Mouse (Mus musculus): ENCODE measurements at regions not wholly inside any gene's neighbourhood (a gene's known extent, or its start where the extent isn't known, plus 50 kb on each side); places are given as distances from the start of the nearest gene placed in this dataset.
"Not testable (repeated sequence)": the region's sequence is repeated elsewhere in the genome, so short reads cannot be mapped to it uniquely, and the experiment has no call there.

- in situ Hi-C loops (cut with MboI, MseI): no loop called here
Observed at GRCm38 (mm10) chr5:97831421-97831820, 199.4 kb downstream of the Antxr2 start.

GRCm38 (mm10) chr5:97817485-97817884, 213.4 kb downstream of the Antxr2 start:
- in situ Hi-C loops (cut with MboI, MseI): no loop called here

- in situ Hi-C loops (cut with MboI, MseI): no loop called here
Observed at GRCm38 (mm10) chr5:97815357-97815756, 215.5 kb downstream of the Antxr2 start.

- in situ Hi-C loops (cut with MboI, MseI): no loop called here
Observed at GRCm38 (mm10) chr5:97814700-97815099, 216.1 kb downstream of the Antxr2 start.

- in situ Hi-C loops (cut with MboI, MseI): no loop called here
Observed at GRCm38 (mm10) chr5:97812611-97813350, 218.1 kb downstream of the Antxr2 start.

- in situ Hi-C loops (cut with MboI, MseI): no loop called here
Observed at GRCm38 (mm10) chr5:97809007-97809406, 221.8 kb downstream of the Antxr2 start.

- in situ Hi-C loops (cut with MboI, MseI): no loop called here
Observed at GRCm38 (mm10) chr5:97807171-97807570, 223.7 kb downstream of the Antxr2 start.

GRCm38 (mm10) chr5:97806754-97807153, 224.1 kb downstream of the Antxr2 start:
- in situ Hi-C loops (cut with MboI, MseI): no loop called here

GRCm38 (mm10) chr5:97800017-97800416, 230.8 kb downstream of the Antxr2 start:
- in situ Hi-C loops (cut with MboI, MseI): no loop called here

GRCm38 (mm10) chr5:97788175-97788574, 242.7 kb downstream of the Antxr2 start:
- in situ Hi-C loops (cut with MboI, MseI): no loop called here

- in situ Hi-C loops (cut with MboI, MseI): no loop called here
Observed at GRCm38 (mm10) chr5:97787001-97787400, 243.8 kb downstream of the Antxr2 start.

GRCm38 (mm10) chr5:97775100-97775499, 255.7 kb downstream of the Antxr2 start:
- in situ Hi-C loops (cut with MboI, MseI): not testable (repeated sequence)

- in situ Hi-C loops (cut with MboI, MseI): not testable (repeated sequence)
Observed at GRCm38 (mm10) chr5:97773451-97773850, 257.4 kb downstream of the Antxr2 start.

GRCm38 (mm10) chr5:97737339-97737738, 280.5 kb upstream of the Gk2 start:
- in situ Hi-C loops (cut with MboI, MseI): no loop called here

GRCm38 (mm10) chr5:97730920-97731319, 274.1 kb upstream of the Gk2 start:
- in situ Hi-C loops (cut with MboI, MseI): no loop called here

- in situ Hi-C loops (cut with MboI, MseI): loop anchor here in 1 of 2 experiments (10.0 kb wide), 1 partner anchor 1135 kb away; the partner anchor contains the start of gene Bmp3
Observed at GRCm38 (mm10) chr5:97719364-97719763, 262.5 kb upstream of the Gk2 start.

GRCm38 (mm10) chr5:97705270-97705669, 248.4 kb upstream of the Gk2 start:
- in situ Hi-C loops (cut with MboI, MseI): no loop called here

GRCm38 (mm10) chr5:97700507-97700906, 243.7 kb upstream of the Gk2 start:
- in situ Hi-C loops (cut with MboI, MseI): no loop called here

GRCm38 (mm10) chr5:97697581-97698134, 240.8 kb upstream of the Gk2 start:
- in situ Hi-C loops (cut with MboI, MseI): no loop called here

- in situ Hi-C loops (cut with MboI, MseI): no loop called here
Observed at GRCm38 (mm10) chr5:97693333-97693940, 236.6 kb upstream of the Gk2 start.

GRCm38 (mm10) chr5:97685443-97685842, 228.6 kb upstream of the Gk2 start:
- in situ Hi-C loops (cut with MboI, MseI): no loop called here

- in situ Hi-C loops (cut with MboI, MseI): no loop called here
Observed at GRCm38 (mm10) chr5:97684592-97685258, 227.9 kb upstream of the Gk2 start.
